25 mouse cellular contexts compared by ENCODE assay signal in genomic region chr1:40253940-40254339, GRCm38 (mm10). TPM values are rescaled to one million over a fixed set of nuclear protein-coding genes. Genes with fewer than 3 reads are reported as not detected.
DNase-seq lines count a peak whose midpoint lies in the region; ATAC-seq lines count a peak whose summit lies in the region.
"Had no signal": no experiment of that assay in that cellular context is flagged by ENCODE, and none has a peak within 500 bp of the region (broad histone marks: within the 10 kb centered on the region; RNA-seq: fewer than 3 reads in every experiment).

No protein-coding gene starts in this region.

- WGBS in embryonic facial prominence, embryonic 13.5 days, result 85% methylated on average over 5 of the region's 5 CpGs
- 87% methylated on average over 5 of the region's 5 CpGs for WGBS in embryonic facial prominence, embryonic 10.5 days
- WGBS in liver, embryonic 15.5 days (ENCODE audit: insufficient replicate concordance), result 69% methylated on average over 5 of the region's 5 CpGs

- H3K4me2 ChIP-seq in embryonic facial prominence, embryonic 13.5 days, result no peak overlapping the region
- no peak overlapping the region for H3K4me2 ChIP-seq in liver, embryonic 15.5 days
- H3K4me2 ChIP-seq: embryonic facial prominence, embryonic 12.5 days; hindbrain, embryonic 13.5 days had no signal

- H3K9ac ChIP-seq in embryonic facial prominence, embryonic 13.5 days, result no peak overlapping the region
- no peak overlapping the region for H3K9ac ChIP-seq in liver, embryonic 15.5 days
- H3K9ac ChIP-seq: embryonic facial prominence, embryonic 12.5 days; hindbrain, embryonic 13.5 days had no signal

- no peak for ATAC-seq in embryonic facial prominence, embryonic 13.5 days (ENCODE audit: insufficient number of reproducible peaks, insufficient read depth, low FRiP score, low TSS enrichment, low read depth)
- ATAC-seq in erythroblast, adult 5-6 weeks (replicated peaks; ENCODE audit: low FRiP score, poor library complexity, severe bottlenecking), result 0 out of 2 replicates have a peak, but pooled peaks have one; percentile 17
- ATAC-seq in liver, embryonic 15.5 days (ENCODE audit: insufficient read depth), result peak; percentile 25; the same call in 1 of the 2 replicates
- ATAC-seq: forebrain, embryonic 14.5 days; hindbrain, postnatal 0 days had no signal

- no peak for DNase-seq in embryonic facial prominence, embryonic 10.5 days (ENCODE audit: low spot score)
- DNase-seq in 3T3-L1 (ENCODE audit: low read depth, low spot score), result peak; percentile 72
- no peak for DNase-seq in kidney, adult 11 months
- DNase-seq in urinary bladder, adult 2 months (ENCODE audit: low spot score), result no peak
- no peak for DNase-seq in adrenal gland, postnatal 14 days
- DNase-seq: adrenal gland, adult 8-10 months; cerebellum, adult 11 months; cerebellum, adult 8-10 months; cerebellum, postnatal 14 days; embryo, embryonic 11 days; gastrocnemius, adult 2 months; gastrocnemius, postnatal 25 days; heart, adult 18-20 months; heart, postnatal 10 days had no signal

- 0 out of 2 replicates have a peak overlapping the region, but pooled peaks have one; percentile 35 for H3K27ac ChIP-seq in embryonic facial prominence, embryonic 13.5 days
- H3K27ac ChIP-seq in embryonic facial prominence, embryonic 10.5 days (replicated peaks), result no peak overlapping the region
- H3K27ac ChIP-seq in liver, embryonic 15.5 days (replicated peaks), result 0 out of 2 replicates have a peak overlapping the region, but pooled peaks have one; percentile 53
- H3K27ac ChIP-seq: embryonic facial prominence, embryonic 12.5 days; forebrain, embryonic 10.5 days; gastrocnemius, adult 2 months; heart, embryonic 10.5 days; hindbrain, embryonic 13.5 days; hindbrain, postnatal 0 days had no signal

- no peak overlapping the region for H3K4me3 ChIP-seq in embryonic facial prominence, embryonic 13.5 days
- H3K4me3 ChIP-seq in embryonic facial prominence, embryonic 10.5 days, result no peak overlapping the region
- no peak overlapping the region for H3K4me3 ChIP-seq in liver, embryonic 15.5 days (replicated peaks)
- H3K4me3 ChIP-seq: embryonic facial prominence, embryonic 12.5 days; erythroblast, embryonic 14.5 days; forebrain, embryonic 10.5 days; gastrocnemius, adult 2 months; heart, embryonic 10.5 days; hindbrain, embryonic 13.5 days had no signal

- H3K27me3 ChIP-seq in embryonic facial prominence, embryonic 13.5 days, result no peaks in the 10 kb centered on the region
- H3K27me3 ChIP-seq in embryonic facial prominence, embryonic 10.5 days (replicated peaks; ENCODE audit: low read depth, poor library complexity, severe bottlenecking), result no peaks in the 10 kb centered on the region
- H3K27me3 ChIP-seq in liver, embryonic 15.5 days, result no peaks in the 10 kb centered on the region
- H3K27me3 ChIP-seq: embryonic facial prominence, embryonic 12.5 days; hindbrain, embryonic 13.5 days had no signal

- no peaks in the 10 kb centered on the region for H3K36me3 ChIP-seq in embryonic facial prominence, embryonic 13.5 days
- H3K36me3 ChIP-seq in embryonic facial prominence, embryonic 10.5 days (replicated peaks), result no peaks in the 10 kb centered on the region
- no peaks in the 10 kb centered on the region for H3K36me3 ChIP-seq in liver, embryonic 15.5 days (replicated peaks)
- H3K36me3 ChIP-seq: embryonic facial prominence, embryonic 12.5 days; forebrain, embryonic 10.5 days; heart, embryonic 10.5 days; hindbrain, embryonic 13.5 days had no signal

- no peaks in the 10 kb centered on the region for H3K9me3 ChIP-seq in embryonic facial prominence, embryonic 13.5 days
- H3K9me3 ChIP-seq in embryonic facial prominence, embryonic 10.5 days, result no peaks in the 10 kb centered on the region
- no peaks in the 10 kb centered on the region for H3K9me3 ChIP-seq in liver, embryonic 15.5 days (replicated peaks)
- H3K9me3 ChIP-seq: embryonic facial prominence, embryonic 12.5 days; forebrain, embryonic 10.5 days; heart, embryonic 10.5 days; hindbrain, embryonic 13.5 days had no signal

- H3K4me1 ChIP-seq in embryonic facial prominence, embryonic 13.5 days, result no peaks in the 10 kb centered on the region
- H3K4me1 ChIP-seq in embryonic facial prominence, embryonic 10.5 days, result no peaks in the 10 kb centered on the region
- H3K4me1 ChIP-seq in liver, embryonic 15.5 days (replicated peaks), result no peaks in the 10 kb centered on the region
- H3K4me1 ChIP-seq: embryonic facial prominence, embryonic 12.5 days; forebrain, embryonic 10.5 days; hindbrain, embryonic 13.5 days had no signal

RNA-seq across cellular contexts. Expression of gene Il1r1, which starts 29.1 kb away (rescaled TPM):
- polyA plus RNA-seq in embryonic facial prominence, embryonic 13.5 days (2015; fragmentation: Nextera tagmentation; extraction: Ambion mirVana), result 6.7 and 7.2 TPM in 2 replicates
- polyA plus RNA-seq in embryonic facial prominence, embryonic 10.5 days (2016; fragmentation: Nextera tagmentation; extraction: Ambion mirVana), result 0.45 and 0.62 TPM in 2 replicates
- total RNA-seq in erythroblast, adult 5-6 weeks (2015; ENCODE audit: low replicate concordance), result 22.1 and 35.3 TPM in 2 replicates
- total RNA-seq in erythroblast, adult 5-6 weeks (2017; ENCODE audit: low replicate concordance), result 34.5 and 39.0 TPM in 2 replicates
- 7.5 TPM in 2 replicates for polyA plus RNA-seq in liver, embryonic 15.5 days (2015; fragmentation: Nextera tagmentation; extraction: Ambion mirVana)
- polyA plus RNA-seq in urinary bladder, adult 2 months (2012; rRNA removed), result 13.1 and 14.3 TPM in 2 replicates
- 6.6 and 6.9 TPM in 2 replicates for total RNA-seq in adrenal gland, postnatal 14 days (2021)
- total RNA-seq: CH12.LX had no signal
